Mouse (Mus musculus): Measurements from ENCODE around the gene Grk6. TPM values are rescaled to one million over a fixed set of nuclear protein-coding genes. Genes with fewer than 3 reads are reported as not detected.

The Grk6 gene
- total RNA-seq, 4 experiments from 2014 or later, result 61.4 to 74.2 (median 67.5) TPM

- DNase-seq (ENCODE audit: low spot score in 2 of 2), result peak; percentile 93 to 94
Measured at GRCm38 (mm10) chr13:55483593-55483992, 38.7 kb downstream of the Grk6 start.

- DNase-seq (ENCODE audit: low spot score in 2 of 2), result no peak
Measured at GRCm38 (mm10) chr13:55484520-55485088, 39.7 kb downstream of the Grk6 start.

- DNase-seq (ENCODE audit: low spot score in 2 of 2), result no peak
Measured at GRCm38 (mm10) chr13:55486029-55486794, 41.3 kb downstream of the Grk6 start.

GRCm38 (mm10) chr13:55486916-55487577, 42.2 kb downstream of the Grk6 start:
- DNase-seq (ENCODE audit: low spot score in 2 of 2), result no peak

- DNase-seq (ENCODE audit: low spot score in 2 of 2), result no peak
Measured at GRCm38 (mm10) chr13:55487578-55488498, 43.0 kb downstream of the Grk6 start, which contains the start of gene Dbn1. Gene Dbn1, minus strand, starts transcription at chr13:55488111.

GRCm38 (mm10) chr13:55494257-55494656, 49.4 kb downstream of the Grk6 start:
- DNase-seq (ENCODE audit: low spot score in 2 of 2), result no peak

- DNase-seq (ENCODE audit: low spot score in 2 of 2), result no peak
Measured at GRCm38 (mm10) chr13:55494883-55495621, 50.2 kb downstream of the Grk6 start.

- DNase-seq (ENCODE audit: low spot score in 2 of 2), result no peak
Measured at GRCm38 (mm10) chr13:55495702-55496101, 50.8 kb downstream of the Grk6 start.

GRCm38 (mm10) chr13:55496661-55497060, 51.8 kb downstream of the Grk6 start:
- DNase-seq (ENCODE audit: low spot score in 2 of 2), result no peak

GRCm38 (mm10) chr13:55498906-55499305, 54.0 kb downstream of the Grk6 start:
- DNase-seq (ENCODE audit: low spot score in 2 of 2), result no peak

GRCm38 (mm10) chr13:55500575-55500974, 55.7 kb downstream of the Grk6 start:
- no peak for DNase-seq (ENCODE audit: low spot score in 2 of 2)

- no peak for DNase-seq (ENCODE audit: low spot score in 2 of 2)
Measured at GRCm38 (mm10) chr13:55502405-55502804, 57.5 kb downstream of the Grk6 start.

GRCm38 (mm10) chr13:55504390-55504789, 59.5 kb downstream of the Grk6 start:
- DNase-seq (ENCODE audit: low spot score in 2 of 2), result no peak

GRCm38 (mm10) chr13:55505810-55506209, 60.9 kb downstream of the Grk6 start:
- DNase-seq (ENCODE audit: low spot score in 2 of 2), result no peak

- no peak for DNase-seq (ENCODE audit: low spot score in 2 of 2)
Measured at GRCm38 (mm10) chr13:55506697-55507096, 61.8 kb downstream of the Grk6 start.

GRCm38 (mm10) chr13:55507877-55508276, 63.0 kb downstream of the Grk6 start:
- DNase-seq (ENCODE audit: low spot score in 2 of 2), result no peak

- no peak for DNase-seq (ENCODE audit: low spot score in 2 of 2)
Measured at GRCm38 (mm10) chr13:55508531-55508930, 63.7 kb downstream of the Grk6 start.

- DNase-seq (ENCODE audit: low spot score in 2 of 2), result no peak
Measured at GRCm38 (mm10) chr13:55510332-55510667, 65.4 kb downstream of the Grk6 start.

Measured in layer of hippocampus, adult 8-10 months (tissue).